Mouse (Mus musculus) forebrain, postnatal 0 days (tissue): ENCODE data around the gene Sgip1. TPM values are rescaled to one million over a fixed set of nuclear protein-coding genes. Genes with fewer than 3 reads are reported as not detected.

Source experiments
- ATAC-seq: fragments of 200-750 bp; cut with Nextera tagmentation; 2 replicates; pipeline ENCODE4 v1.8.0; 2017; ENCODE audit warnings: mild to moderate bottlenecking, moderate library complexity
- DNase-seq: peaks from one replicate; pipeline ENCODE4 v3.0.0-alpha.2; 2015
- H3K27ac ChIP-seq: fragments of 300-500 bp; sonication (generic); 2 replicates; pipeline ENCODE4 v1.5.1; 2014; ENCODE audit warnings: low read depth, mild to moderate bottlenecking, antibody characterized with exemption, low read length, moderate library complexity, mixed read lengths
- H3K27me3 ChIP-seq: fragments of 300-500 bp; sonication (generic); 2 replicates; pipeline ENCODE4 v1.6.1; 2014; ENCODE audit warnings: mild to moderate bottlenecking, low read length, mixed read lengths; ENCODE audit not compliant: insufficient read depth
- H3K36me3 ChIP-seq: fragments of 300-500 bp; sonication (generic); 2 replicates; pipeline ENCODE4 v1.6.1; 2014; ENCODE audit warnings: mild to moderate bottlenecking, moderate library complexity; ENCODE audit not compliant: insufficient read depth
- H3K4me1 ChIP-seq: fragments of 300-500 bp; sonication (generic); 2 replicates; pipeline ENCODE4 v1.6.1; 2014; ENCODE audit warnings: antibody characterized with exemption; ENCODE audit not compliant: insufficient read depth
- H3K4me2 ChIP-seq: fragments of 300-500 bp; sonication (generic); 2 replicates; pipeline ENCODE4 v1.6.1; 2014; ENCODE audit warnings: low read depth, mild to moderate bottlenecking, moderate library complexity
- H3K4me3 ChIP-seq: fragments of 300-500 bp; sonication (generic); 2 replicates; pipeline ENCODE4 v1.5.1; 2014; ENCODE audit warnings: low read depth, low read length, mixed read lengths
- H3K9ac ChIP-seq: fragments of 300-500 bp; sonication (generic); 2 replicates; pipeline ENCODE4 v1.6.1; 2014; ENCODE audit warnings: mild to moderate bottlenecking
- H3K9me3 ChIP-seq: fragments of 300-500 bp; sonication (generic); 2 replicates; pipeline ENCODE4 v1.6.1; 2016; ENCODE audit warnings: low read length
- CTCF ChIP-seq: sonication (generic); IDR thresholded peaks from 2 replicates; pipeline ENCODE4 v1.5.1; 2016; ENCODE audit warnings: antibody characterized with exemption, control low read depth, low read depth
- WGBS: fragments of 180-500 bp; shearing (Covaris S2); extraction: QIAGEN DNeasy Blood & Tissue Kit; methylation state at CpG from one replicate; pipeline ENCODE4 v1.1.7; 2014; 5-methylcytosine and 5-hydroxymethylcytosine counted together
- polyA plus RNA-seq: library from polyadenylated mRNA; unstranded; fragments of >200 nt; fragmentation: Nextera tagmentation; extraction: Ambion mirVana; gene quantifications from 2 replicates; pipeline ENCODE4 v1.2.1, GENCODE M21; 2015
- total RNA-seq: library from RNA; depleted of rRNA; stranded (reverse); fragments of >200 nt; gene quantifications from 2 replicates; pipeline ENCODE4 v1.2.3, GENCODE M21; 2014

Sgip1 gene
- total and polyA plus RNA-seq, 2 experiments from 2014 or later = 59.4 to 61.4 TPM

DNA sequence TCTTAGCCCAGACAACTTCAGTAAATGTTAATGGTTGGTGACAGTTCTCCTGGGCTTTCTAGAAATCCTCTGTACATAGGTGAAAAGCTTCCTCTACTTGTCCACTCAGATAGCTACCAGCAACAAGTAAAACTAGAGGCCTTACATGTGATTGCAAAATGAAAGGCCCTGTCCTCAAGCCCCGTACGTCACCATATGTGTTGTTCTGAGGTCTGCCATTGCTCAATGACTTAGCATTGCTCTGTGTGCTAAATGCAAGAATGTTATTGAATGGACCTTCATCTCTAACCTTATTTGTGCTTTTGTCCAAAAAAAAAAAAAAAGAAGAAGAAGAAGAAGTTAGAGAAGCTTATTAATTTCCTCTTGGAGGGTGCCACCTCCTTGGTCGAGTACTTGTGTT, 125.4 kb downstream of the Sgip1 start:
- Histone ChIP-seq H3K4me3 (no peak overlapping the region), H3K4me2 (no peak overlapping the region), H3K9me3 (no peaks in the 10 kb centered on the region), H3K27me3 (no peaks in the 10 kb centered on the region), H3K9ac (no peak overlapping the region), H3K36me3 (peaks cover 6% of the 10 kb centered on the region), H3K4me1 (no peaks in the 10 kb centered on the region), H3K27ac (no peak overlapping the region)
- TF ChIP-seq CTCF = no peak
- 90% methylated on average over 3 of the region's 3 CpGs for WGBS
- DNase-seq (no peak), ATAC-seq (no peak)

DNA sequence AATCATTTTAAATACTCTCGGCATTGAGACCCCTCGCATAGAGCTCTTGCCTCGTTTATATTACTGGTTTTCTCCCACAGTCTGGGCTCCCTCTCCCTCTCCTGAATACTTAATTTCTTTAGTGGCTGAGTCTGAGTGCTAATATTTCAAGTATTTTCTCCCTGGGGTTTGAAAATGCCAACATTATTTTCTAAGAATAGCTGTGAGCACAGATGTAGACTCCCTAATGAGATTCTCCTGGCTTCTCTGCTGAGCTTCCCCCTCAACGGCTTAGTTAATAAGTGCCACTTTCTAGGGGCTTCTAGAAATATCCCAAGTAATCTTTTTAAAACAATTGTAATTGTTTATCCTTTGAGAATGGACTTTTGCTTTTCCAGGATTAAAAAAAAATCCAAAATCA, 130.2 kb downstream of the Sgip1 start:
- peaks cover 28% of the 10 kb centered on the region for H3K36me3 ChIP-seq

DNA sequence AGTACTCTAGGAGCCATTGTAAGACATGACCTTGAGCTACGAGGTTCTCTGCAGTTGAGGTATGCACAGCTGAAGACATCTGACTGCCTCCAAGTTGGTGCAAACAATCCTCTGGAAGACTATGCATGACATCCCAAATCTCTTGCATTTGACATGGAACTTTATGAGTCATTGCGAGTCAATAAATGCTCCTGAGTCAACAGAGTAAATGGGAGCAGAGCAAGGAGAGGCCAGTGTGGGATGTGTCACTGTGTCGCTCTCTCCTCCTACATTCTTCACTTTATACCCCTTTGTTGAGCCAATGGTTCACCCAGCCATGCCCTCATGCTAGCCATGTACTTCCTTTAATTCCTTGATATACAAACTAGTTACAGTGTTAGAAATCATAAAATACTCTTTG, 142.0 kb downstream of the Sgip1 start:
- WGBS = 95% methylated on average over 3 of the region's 3 CpGs
- ATAC-seq (no peak), DNase-seq (no peak)
- Histone ChIP-seq H3K27ac (no peak overlapping the region), H3K36me3 (peaks cover 7% of the 10 kb centered on the region; the same call in 1 of the 2 replicates), H3K9me3 (no peaks in the 10 kb centered on the region), H3K4me1 (no peaks in the 10 kb centered on the region), H3K9ac (no peak overlapping the region), H3K27me3 (no peaks in the 10 kb centered on the region), H3K4me2 (no peak overlapping the region), H3K4me3 (no peak overlapping the region)
- TF ChIP-seq CTCF = no peak

More for the DNA sequence above, 130.2 kb downstream of the Sgip1 start:
- TF ChIP-seq CTCF = no peak
- no peaks in the 10 kb centered on the region for H3K4me1 ChIP-seq
- WGBS = 35% methylated on average over 4 of the region's 4 CpGs
- ATAC-seq (no peak), DNase-seq (no peak)
- no peak overlapping the region for H3K27ac ChIP-seq
- H3K27me3 ChIP-seq = no peaks in the 10 kb centered on the region
- H3K9ac ChIP-seq = no peak overlapping the region
- no peaks in the 10 kb centered on the region for H3K9me3 ChIP-seq
- no peak overlapping the region for H3K4me3 ChIP-seq
- no peak overlapping the region for H3K4me2 ChIP-seq

DNA sequence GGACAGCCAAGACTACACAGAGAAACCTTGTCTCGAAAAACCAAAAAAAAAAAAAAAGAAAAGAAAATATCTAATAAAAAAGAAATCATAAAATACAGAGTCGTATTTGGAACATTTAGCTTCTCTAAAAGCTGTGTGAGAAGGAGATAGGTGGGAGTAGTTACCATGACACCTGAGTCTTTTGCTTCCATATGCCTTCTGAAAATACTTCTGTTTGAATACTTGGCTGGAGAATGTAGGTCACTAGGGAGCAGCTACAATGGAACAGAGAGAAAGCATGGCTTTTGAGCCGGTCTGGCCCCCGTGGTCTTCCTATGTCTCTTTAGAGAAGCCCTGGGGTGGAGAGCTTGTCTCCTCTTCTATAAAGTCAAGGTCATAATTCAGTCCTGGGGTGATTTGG, 143.1 kb downstream of the Sgip1 start:
- no peak for TF ChIP-seq CTCF

DNA sequence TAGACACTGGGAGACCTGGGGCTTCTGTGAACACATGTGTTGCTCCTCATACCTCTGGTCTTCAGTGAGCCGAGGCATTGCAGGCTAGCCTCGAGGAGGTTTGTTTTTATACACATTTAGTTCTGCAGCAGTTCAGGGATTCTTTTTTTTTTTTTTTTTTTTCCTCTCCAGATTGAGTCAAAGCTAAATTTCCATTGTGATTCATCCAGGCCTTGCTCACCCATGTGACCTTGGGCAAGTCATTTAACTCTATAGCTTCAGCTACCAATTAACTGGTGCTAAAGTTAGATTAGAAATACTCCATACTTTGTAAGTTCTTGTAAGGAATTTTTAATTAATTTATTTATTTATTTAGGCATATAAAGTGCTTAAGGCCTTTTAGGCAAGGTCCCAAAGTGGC, 145.4 kb downstream of the Sgip1 start:
- H3K27me3 ChIP-seq = no peaks in the 10 kb centered on the region
- TF ChIP-seq CTCF = no peak
- no peaks in the 10 kb centered on the region for H3K9me3 ChIP-seq
- no peak overlapping the region for H3K4me2 ChIP-seq
- peaks cover 7% of the 10 kb centered on the region; the same call in 1 of the 2 replicates for H3K36me3 ChIP-seq
- no peak overlapping the region for H3K27ac ChIP-seq
- no peak overlapping the region for H3K9ac ChIP-seq
- WGBS = 79% methylated on average over 2 of the region's 2 CpGs
- ATAC-seq (no peak), DNase-seq (no peak)
- H3K4me3 ChIP-seq = no peak overlapping the region
- H3K4me1 ChIP-seq = no peaks in the 10 kb centered on the region

More for the DNA sequence above, 143.1 kb downstream of the Sgip1 start:
- no peak for ATAC-seq
- H3K4me2 ChIP-seq = no peak overlapping the region
- no peaks in the 10 kb centered on the region for H3K9me3 ChIP-seq
- H3K4me3 ChIP-seq = no peak overlapping the region
- no peak overlapping the region for H3K27ac ChIP-seq
- no peak overlapping the region for H3K9ac ChIP-seq
- H3K4me1 ChIP-seq = no peaks in the 10 kb centered on the region
- H3K36me3 ChIP-seq = peaks cover 7% of the 10 kb centered on the region; the same call in 1 of the 2 replicates
- no peak for DNase-seq
- WGBS = 94% methylated on average over 4 of the region's 4 CpGs
- H3K27me3 ChIP-seq = no peaks in the 10 kb centered on the region

DNA sequence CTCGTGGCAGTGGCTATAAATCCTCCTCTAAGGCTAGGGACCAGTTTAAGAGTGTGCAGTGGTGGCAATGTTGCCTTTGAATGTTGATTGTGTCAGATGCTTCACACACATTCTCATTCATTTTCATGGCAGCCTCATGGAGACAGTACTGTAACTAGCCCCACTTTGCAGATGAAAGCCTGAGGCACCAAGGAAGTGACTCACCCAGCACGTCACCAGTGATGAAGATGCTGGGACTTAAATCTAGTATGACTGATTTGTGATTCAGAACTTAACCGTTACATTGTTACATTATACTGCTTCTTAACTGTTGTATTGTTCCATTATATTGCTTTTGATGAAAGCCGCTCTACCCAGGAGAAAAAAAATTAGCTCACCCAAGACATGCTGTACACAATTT, 145.8 kb downstream of the Sgip1 start:
- H3K27me3 ChIP-seq = no peaks in the 10 kb centered on the region
- H3K9me3 ChIP-seq = no peaks in the 10 kb centered on the region
- no peaks in the 10 kb centered on the region for H3K4me1 ChIP-seq
- no peak for TF ChIP-seq CTCF
- H3K4me3 ChIP-seq = no peak overlapping the region
- DNase-seq (no peak), ATAC-seq (no peak)
- H3K27ac ChIP-seq = no peak overlapping the region
- no peak overlapping the region for H3K9ac ChIP-seq
- peaks cover 7% of the 10 kb centered on the region; the same call in 1 of the 2 replicates for H3K36me3 ChIP-seq
- WGBS = 83% methylated on average over 4 of the region's 4 CpGs
- H3K4me2 ChIP-seq = no peak overlapping the region

DNA sequence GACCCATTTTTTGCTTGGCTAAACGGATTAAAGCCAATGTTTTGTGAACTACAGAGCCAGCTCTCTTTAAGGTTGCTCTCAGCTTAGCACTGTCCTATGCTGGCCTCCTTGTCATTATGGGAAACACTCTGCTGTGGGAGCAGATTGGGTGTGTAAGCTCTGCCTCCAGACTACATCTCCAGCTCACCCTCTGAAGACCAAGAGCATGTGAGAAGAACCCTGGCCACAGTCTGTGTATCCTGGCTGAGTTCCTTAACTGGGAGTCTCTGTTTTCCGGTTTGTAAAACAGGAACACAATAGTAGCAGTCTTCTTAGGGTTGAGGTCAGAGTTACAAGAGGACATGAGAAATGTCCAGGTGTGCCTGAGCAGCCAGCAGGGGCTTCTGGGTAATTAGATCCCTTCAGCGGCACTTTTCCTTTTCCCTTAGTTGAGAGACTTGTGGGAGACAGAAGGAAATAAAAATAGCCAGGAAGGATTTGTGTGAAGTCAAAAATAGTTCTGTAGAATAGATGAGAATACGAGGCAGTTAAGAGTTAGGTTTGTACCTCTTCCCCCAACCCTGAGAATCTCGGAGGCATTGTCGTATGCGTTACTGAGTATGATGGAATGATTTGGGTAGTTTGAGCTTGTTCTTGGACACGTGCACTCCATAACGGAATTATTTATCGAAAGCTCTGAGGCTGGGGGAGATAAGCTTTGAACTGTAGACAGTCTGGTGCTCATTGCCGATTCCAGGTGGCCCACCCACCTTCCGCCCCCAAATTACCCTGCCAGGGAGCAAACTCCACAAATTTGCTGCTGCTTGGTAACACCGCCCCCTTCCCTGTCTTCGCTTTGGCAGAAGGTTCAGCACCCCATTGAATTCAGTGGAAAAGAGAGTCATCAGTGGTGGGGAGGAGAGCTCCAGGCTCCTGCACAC, 146.9 kb downstream of the Sgip1 start:
- Histone ChIP-seq H3K9me3 (no peaks in the 10 kb centered on the region), H3K27me3 (no peaks in the 10 kb centered on the region), H3K27ac (no peak overlapping the region), H3K4me3 (no peak overlapping the region), H3K4me2 (no peak overlapping the region), H3K36me3 (peaks cover 3% of the 10 kb centered on the region; the same call in 1 of the 2 replicates), H3K4me1 (no peaks in the 10 kb centered on the region), H3K9ac (no peak overlapping the region)
- ATAC-seq (no peak), DNase-seq (no peak)
- no peak for TF ChIP-seq CTCF
- 82% methylated on average over 14 of the region's 14 CpGs for WGBS
